Mouse (Mus musculus) small intestine, adult 2 months (tissue): Measurements from ENCODE around the gene Rfx1. TPM values are rescaled to one million over a fixed set of nuclear protein-coding genes. Genes with fewer than 3 reads are reported as not detected.

ENCODE experiments used
- H3K27ac ChIP-seq: fragments of 200-500 bp; 2 replicates; pipeline ENCODE4 v1.5.1; 2012; ENCODE audit warnings: low read depth, low read length, control low read depth, inconsistent platforms; ENCODE audit not compliant: insufficient read depth
- H3K27me3 ChIP-seq: fragments of 200-500 bp; 2 replicates; pipeline ENCODE4 v1.6.1; 2012; ENCODE audit warnings: mild to moderate bottlenecking, moderate library complexity, low read length, inconsistent platforms; ENCODE audit not compliant: control insufficient read depth, insufficient read depth
- H3K36me3 ChIP-seq: fragments of 200-500 bp; 2 replicates; pipeline ENCODE4 v1.6.1; 2012; ENCODE audit warnings: mild to moderate bottlenecking, low read length, control low read depth, inconsistent platforms; ENCODE audit not compliant: control insufficient read depth, insufficient read depth
- H3K4me1 ChIP-seq: fragments of 200-500 bp; 2 replicates; pipeline ENCODE4 v1.6.1; 2012; ENCODE audit warnings: low read length, inconsistent platforms, mixed read lengths; ENCODE audit not compliant: control insufficient read depth, insufficient read depth, insufficient read length
- H3K4me3 ChIP-seq: fragments of 200-500 bp; 2 replicates; pipeline ENCODE4 v1.5.1; 2012; ENCODE audit warnings: low read depth, mild to moderate bottlenecking, control low read depth, inconsistent platforms, low read length, moderate library complexity
- CTCF ChIP-seq: fragments of 200-500 bp; IDR thresholded peaks from 2 replicates; pipeline ENCODE4 v1.5.1; 2012; ENCODE audit warnings: low read depth, mild to moderate bottlenecking, control low read depth, inconsistent platforms, low read length, moderate library complexity, mixed read lengths; ENCODE audit not compliant: insufficient replicate concordance, insufficient read length; ENCODE audit errors: extremely low read depth
- POLR2A ChIP-seq: fragments of 200-500 bp; IDR thresholded peaks from 2 replicates; pipeline ENCODE4 v1.6.1; 2012; ENCODE audit warnings: low read depth, mild to moderate bottlenecking, control low read depth, inconsistent platforms, low read length, moderate library complexity
- WGBS: fragments of 180-500 bp; shearing (Covaris S2); methylation state at CpG from one replicate; pipeline ENCODE4 v1.1.7; 2018; 5-methylcytosine and 5-hydroxymethylcytosine counted together
- polyA plus RNA-seq: library from polyadenylated mRNA; depleted of rRNA; stranded (reverse); fragments of >200 nt; gene quantifications from 2 replicates; pipeline ENCODE4 v1.2.3, GENCODE M21; 2012; rRNA removed

Gene Rfx1
- polyA plus RNA-seq, 1 experiment: 42.2 TPM

- H3K4me3 ChIP-seq: no peak overlapping the region
- TF ChIP-seq CTCF (no peak), POLR2A (no peak)
- H3K27ac ChIP-seq: no peak overlapping the region
- 76% methylated on average over 8 of the region's 8 CpGs for WGBS
- H3K36me3 ChIP-seq: peaks cover 42% of the 10 kb centered on the region
- H3K27me3 ChIP-seq: no peaks in the 10 kb centered on the region
- H3K4me1 ChIP-seq: peaks cover 10% of the 10 kb centered on the region
Observed at GRCm38 (mm10) chr8:84144636-84145245, 78.1 kb downstream of the Rfx1 start.

Other genes with a start within 250 kb of the Rfx1 start
- 16.0 and 19.1 TPM in 2 replicates for gene Adgrl1, start 166.7 kb upstream of the Rfx1 start, polyA plus RNA-seq
- gene Gm10644, start 111.6 kb upstream of the Rfx1 start, polyA plus RNA-seq: 0.43 and 0.44 TPM in 2 replicates
- 7.8 and 22.1 TPM in 2 replicates for gene Asf1b, start 111.3 kb upstream of the Rfx1 start, polyA plus RNA-seq
- 21.8 and 43.8 TPM in 2 replicates for gene Prkaca, start 93.8 kb upstream of the Rfx1 start, polyA plus RNA-seq
- 17.1 and 35.1 TPM in 2 replicates for gene Samd1, start 69.2 kb upstream of the Rfx1 start, polyA plus RNA-seq
- 0.30 and 0.91 TPM in 2 replicates for gene 1700067K01Rik, start 65.3 kb upstream of the Rfx1 start, polyA plus RNA-seq
- gene 2210011C24Rik, start 54.7 kb upstream of the Rfx1 start, polyA plus RNA-seq: 9.1 and 13.5 TPM in 2 replicates
- 0.11 and 0.15 TPM in 2 replicates for gene Palm3, start 45.4 kb upstream of the Rfx1 start, polyA plus RNA-seq
- 2.3 and 5.5 TPM in 2 replicates for gene Il27ra, start 24.2 kb upstream of the Rfx1 start, polyA plus RNA-seq
- 0.96 and 0.99 TPM in 2 replicates for gene Rln3, start 21.8 kb upstream of the Rfx1 start, polyA plus RNA-seq
- gene Gm10643, start 1.7 kb upstream of the Rfx1 start, polyA plus RNA-seq: 0.48 TPM in 1 of 2 replicates, not detected in the other
- gene Dcaf15, start 37.9 kb downstream of the Rfx1 start, polyA plus RNA-seq: 37.4 and 108 TPM in 2 replicates
- 3.8 and 12.7 TPM in 2 replicates for gene Podnl1, start 59.2 kb downstream of the Rfx1 start, polyA plus RNA-seq
- 21.0 and 50.8 TPM in 2 replicates for gene Cc2d1a, start 81.1 kb downstream of the Rfx1 start, polyA plus RNA-seq
- gene 4930432K21Rik, start 81.2 kb downstream of the Rfx1 start, polyA plus RNA-seq: 0.05 and 0.22 TPM in 2 replicates
- gene Nanos3, start 118.4 kb downstream of the Rfx1 start, polyA plus RNA-seq: 0.22 and 0.62 TPM in 2 replicates
- gene Zswim4, start 170.2 kb downstream of the Rfx1 start, polyA plus RNA-seq: 8.1 and 30.0 TPM in 2 replicates
- 46.2 and 63.5 TPM in 2 replicates for gene D8Ertd738e, start 182.9 kb downstream of the Rfx1 start, polyA plus RNA-seq
- gene Mri1, start 190.5 kb downstream of the Rfx1 start, polyA plus RNA-seq: 66.7 and 76.0 TPM in 2 replicates
- gene Ccdc130, start 203.5 kb downstream of the Rfx1 start, polyA plus RNA-seq: 11.9 and 37.3 TPM in 2 replicates